14 mouse cellular contexts compared by ENCODE assay signal in genomic region chr15:62448116-62448515, GRCm38 (mm10).
"Had no signal": no experiment of that assay in that cellular context is flagged by ENCODE, and none has a peak within 500 bp of the region (broad histone marks: within the 10 kb centered on the region; RNA-seq: fewer than 3 reads in every experiment).

No protein-coding gene starts in this region.

- ATAC-seq: midbrain, embryonic 16.5 days had no signal

- H3K27ac ChIP-seq: limb, embryonic 15.5 days; liver, embryonic 14.5 days; midbrain, embryonic 12.5 days; neural tube, embryonic 13.5 days had no signal

- H3K4me1 ChIP-seq: limb, embryonic 15.5 days; midbrain, embryonic 12.5 days; neural tube, embryonic 13.5 days had no signal

- H3K4me3 ChIP-seq: limb, embryonic 15.5 days; midbrain, embryonic 12.5 days; neural tube, embryonic 13.5 days had no signal

- DNase-seq: kidney, postnatal 25 days; layer of hippocampus, adult 9-11 months; layer of hippocampus, postnatal 36 days; lung, adult 18-20 months; retina, postnatal 1 day; right cerebral cortex, postnatal 4 days; spleen, adult 18-20 months; thymus, adult 2 months; thymus, postnatal 25 days had no signal
